Mouse (Mus musculus) ES-Bruce4 (cell line): ENCODE results near the gene Olfr1137.

ENCODE experiments used
- CTCF ChIP-seq: IDR thresholded peaks from one replicate; pipeline ENCODE4 v1.8.1; 2011; ENCODE audit warnings: low read depth, low read length
- POLR2A ChIP-seq: IDR thresholded peaks from one replicate; pipeline ENCODE4 v1.8.1; 2011; ENCODE audit warnings: low read length; ENCODE audit not compliant: insufficient read depth

GRCm38 (mm10) chr2:87743452-87743851 lies 30.5 kb upstream of the Olfr1137 start, which contains the start of gene Olfr1140:
- TF ChIP-seq CTCF, result no peak
- no peak for TF ChIP-seq POLR2A
